Mouse (Mus musculus): ENCODE results near the gene Rsrc1.

DNA sequence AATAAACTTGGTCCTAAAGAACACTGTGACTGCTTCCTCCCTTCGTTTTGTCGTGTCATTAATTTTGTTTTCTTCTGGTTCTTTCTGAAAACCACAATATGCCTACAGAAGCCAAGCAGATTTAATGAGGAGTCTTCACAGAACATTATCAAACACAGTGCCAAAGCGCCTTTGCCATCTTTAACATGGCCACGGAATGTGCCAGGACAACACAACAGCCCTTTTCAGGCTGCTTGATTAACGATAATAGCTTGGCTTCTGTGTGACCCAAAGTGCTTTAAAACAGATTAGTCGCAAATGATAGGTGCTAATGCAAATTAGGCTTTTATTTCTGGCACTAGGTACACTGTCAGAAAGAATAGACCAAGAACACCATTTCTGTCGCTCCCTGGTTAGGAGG lies 377.2 kb downstream of the Rsrc1 start:
- no peak for TF ChIP-seq ZC3H11A (IDR thresholded peaks at IDR 0.05; ENCODE audit: borderline replicate concordance, low read depth, low read length)
- no peak for TF ChIP-seq CHD2 (IDR thresholded peaks at IDR 0.05; ENCODE audit: low read depth, low read length)
- no peak for TF ChIP-seq MAFK (IDR thresholded peaks at IDR 0.05; ENCODE audit: insufficient read depth, low read depth, low read length)
- TF ChIP-seq ZNF384 (IDR thresholded peaks at IDR 0.05; ENCODE audit: low read depth, low read length) = no peak
- TF ChIP-seq HCFC1 (IDR thresholded peaks at IDR 0.05; ENCODE audit: borderline replicate concordance, insufficient read depth, low read length) = no peak

All from ES-E14 (cell line).